Mouse (Mus musculus): ENCODE measurements around the gene Ncoa5.

The Ncoa5 gene

DNA sequence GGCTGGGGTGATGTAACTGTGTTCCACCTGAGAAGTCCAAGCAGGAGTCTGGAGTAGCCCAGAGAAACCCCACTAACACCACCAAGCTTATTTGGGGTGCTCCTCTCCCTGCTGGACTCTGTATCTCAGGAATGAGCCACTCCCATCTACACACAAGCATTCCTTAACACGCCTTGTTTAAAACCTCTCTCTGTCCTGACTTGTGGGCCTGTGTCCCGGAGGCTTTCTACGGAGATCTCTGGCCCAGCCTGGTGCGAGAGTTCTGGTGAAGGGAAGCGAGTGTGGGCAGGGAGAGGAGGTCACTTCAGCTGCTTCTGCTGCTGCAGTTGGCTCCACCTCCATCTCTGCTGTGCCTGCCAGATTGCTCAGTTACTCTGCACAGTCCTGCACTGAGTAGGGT, 78.5 kb downstream of the Ncoa5 start:
- DNase-seq (ENCODE audit: low spot score): no peak

DNA sequence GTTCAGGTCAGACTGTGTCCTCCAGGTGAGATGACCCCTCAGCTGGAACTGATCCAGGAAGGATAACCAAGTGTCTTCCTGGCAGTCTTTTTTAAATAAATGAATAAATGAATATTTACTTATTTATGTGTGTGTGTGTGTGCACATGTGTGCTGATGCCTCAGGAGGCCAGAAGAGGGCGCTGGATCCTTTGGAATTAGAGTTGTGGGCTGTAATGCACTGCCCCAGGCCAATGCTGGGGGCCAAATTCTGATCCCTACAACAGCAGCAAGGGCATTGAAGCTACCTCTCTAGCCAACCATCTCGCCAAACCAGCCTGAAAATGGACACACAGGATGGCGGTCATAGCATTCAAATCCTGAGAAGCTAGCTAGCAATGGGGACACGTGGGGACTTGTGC, 78.9 kb downstream of the Ncoa5 start:
- no peak for DNase-seq (ENCODE audit: low spot score)

DNA sequence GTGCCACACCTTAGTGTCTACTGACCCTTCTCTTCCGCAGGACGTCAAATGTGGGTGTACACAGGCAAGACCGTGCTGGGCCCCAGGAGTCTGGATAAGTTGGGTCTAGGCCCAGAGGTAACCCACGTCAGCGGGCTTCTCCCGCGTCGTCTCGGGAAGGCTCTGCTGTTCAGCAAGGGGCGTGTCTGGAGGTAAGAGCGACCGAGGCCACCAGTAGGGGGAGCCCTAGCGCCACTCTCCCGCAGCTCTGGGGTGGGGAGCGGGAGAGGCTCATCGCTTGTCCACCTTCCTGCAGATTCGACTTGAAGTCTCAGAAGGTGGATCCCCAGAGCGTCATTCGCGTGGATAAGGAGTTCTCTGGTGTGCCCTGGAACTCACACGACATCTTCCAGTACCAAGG, 81.4 kb downstream of the Ncoa5 start:
- peak; percentile 73 for DNase-seq (ENCODE audit: low spot score)

DNA sequence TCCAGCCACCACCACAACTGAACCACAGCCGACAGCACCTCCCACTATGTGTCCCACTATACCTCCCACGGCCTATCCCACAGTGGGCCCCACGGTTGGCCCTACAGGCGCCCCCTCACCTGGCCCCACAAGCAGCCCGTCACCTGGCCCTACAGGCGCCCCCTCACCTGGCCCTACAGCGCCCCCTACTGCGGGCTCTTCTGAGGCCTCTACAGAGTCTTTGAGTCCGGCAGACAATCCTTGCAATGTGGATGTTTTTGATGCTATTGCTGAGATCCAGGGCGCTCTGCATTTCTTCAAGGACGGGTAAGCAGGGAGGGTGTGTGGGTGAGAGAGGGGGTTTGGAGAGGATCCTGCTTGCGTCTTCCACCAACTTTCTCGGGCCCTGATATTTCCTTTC, 82.2 kb downstream of the Ncoa5 start:
- no peak for DNase-seq (ENCODE audit: low spot score)

DNA sequence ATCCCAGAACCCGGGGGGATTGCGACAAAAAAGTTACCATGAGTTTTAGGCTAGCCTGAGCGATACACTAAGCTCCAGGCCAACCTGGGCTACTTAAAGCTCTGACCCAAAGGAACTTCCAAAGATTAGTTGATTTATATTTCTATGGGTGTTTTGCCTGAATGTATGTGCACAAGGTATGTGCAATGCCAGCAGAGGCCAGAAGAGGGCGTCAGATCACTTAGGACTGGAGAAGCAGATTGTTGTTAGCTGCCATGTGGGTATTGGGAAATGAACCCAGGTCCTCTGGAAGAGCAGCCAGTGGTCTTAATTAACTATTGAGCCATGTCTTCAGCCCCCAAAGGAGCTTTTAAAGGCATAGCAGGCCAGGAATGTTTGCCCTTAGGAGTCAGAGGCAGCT, 82.9 kb downstream of the Ncoa5 start:
- DNase-seq (ENCODE audit: low spot score): peak; percentile 46

DNA sequence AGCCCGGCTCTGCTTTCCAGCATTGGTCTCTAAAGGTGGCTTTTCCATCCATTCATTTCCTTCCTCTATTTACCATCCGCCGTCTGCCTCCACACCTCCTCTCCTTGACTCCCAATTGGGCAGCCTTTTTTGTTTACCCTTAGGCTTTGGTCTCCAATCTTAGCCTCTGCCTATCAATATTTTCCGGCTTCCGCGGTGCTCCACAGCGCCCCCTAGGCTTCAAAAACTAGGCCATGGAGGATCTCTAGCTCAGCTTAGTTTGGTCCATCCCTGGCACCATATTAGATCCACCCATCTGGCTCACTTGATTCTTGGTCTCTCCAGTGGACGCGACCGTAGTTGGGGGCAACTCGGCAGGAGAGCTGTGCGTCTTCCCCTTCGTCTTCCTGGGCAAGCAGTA, 84.2 kb downstream of the Ncoa5 start:
- DNase-seq (ENCODE audit: low spot score): peak; percentile 42
